Mouse (Mus musculus): ENCODE measurements at regions not wholly inside any gene's neighbourhood (a gene's known extent, or its start where the extent isn't known, plus 50 kb on each side); places are given as distances from the start of the nearest gene placed in this dataset.

DNA sequence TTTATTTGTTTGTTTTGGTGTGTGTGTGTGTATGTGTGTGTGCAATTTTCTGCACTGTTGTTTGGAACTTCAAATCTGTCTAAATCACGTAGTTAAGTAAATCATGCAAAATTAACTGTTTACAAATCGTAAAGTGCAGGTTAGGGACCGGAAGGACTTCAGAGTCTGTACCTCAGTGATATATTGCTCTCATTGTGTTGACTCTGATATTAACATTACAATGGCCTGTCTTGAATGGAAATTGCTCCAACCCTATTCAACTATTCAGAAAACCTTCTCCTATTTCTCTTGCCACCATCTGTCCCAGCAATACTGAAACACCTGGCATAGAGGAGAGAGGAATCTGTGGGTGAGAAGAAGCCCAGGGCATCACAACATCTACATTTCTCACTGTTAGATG, 1624.4 kb upstream of the Slc10a2 start:
- TF ChIP-seq CTCF (IDR thresholded peaks at IDR 0.05; ENCODE audit: borderline replicate concordance, control insufficient read depth, extremely low read depth, insufficient read depth, low read length, poor library complexity): no peak
- no peak for TF ChIP-seq POLR2A (IDR thresholded peaks at IDR 0.05; ENCODE audit: control insufficient read depth, extremely low read depth, insufficient read depth, low read length, poor library complexity)
